Mouse (Mus musculus) embryonic fibroblast, embryonic 13.5 days (primary cell): ENCODE measurements around the gene Kpna2.

Experiments used
- CTCF ChIP-seq: IDR thresholded peaks from 2 replicates; pipeline ENCODE4 v1.5.1; 2011; ENCODE audit warnings: mild to moderate bottlenecking, control low read depth, low read length, moderate library complexity, borderline replicate concordance; ENCODE audit not compliant: insufficient read depth
- POLR2A ChIP-seq: IDR thresholded peaks from 2 replicates; pipeline ENCODE4 v1.6.1; 2011; ENCODE audit warnings: low read depth, mild to moderate bottlenecking, control low read depth, low read length, moderate library complexity

DNA sequence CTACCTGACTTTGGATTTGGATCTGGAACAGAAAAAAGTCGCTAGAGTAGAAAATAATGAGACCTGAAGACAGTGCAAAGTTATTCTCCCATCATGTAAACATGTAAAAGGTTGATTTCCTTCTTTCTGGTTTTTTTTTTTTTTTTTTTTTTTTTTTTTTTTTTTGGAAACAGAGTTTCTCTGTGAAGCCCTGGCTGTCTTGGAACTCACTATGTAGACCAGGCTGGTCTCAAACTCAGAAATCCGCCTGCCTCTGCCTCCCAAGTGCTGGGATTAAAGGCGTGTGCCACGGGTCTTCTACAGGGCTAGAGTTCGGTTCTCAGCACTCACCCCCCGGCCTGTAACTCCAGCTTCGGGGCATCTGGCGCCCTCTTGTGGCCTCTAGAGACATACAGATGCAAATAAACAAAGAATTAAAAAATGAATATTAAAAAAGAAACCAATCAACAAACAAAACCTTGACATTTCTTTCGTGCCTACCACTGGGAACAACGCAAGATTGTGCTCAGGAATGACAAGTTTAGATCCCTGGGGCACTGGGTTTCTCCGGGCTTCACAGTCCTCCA is 14.8 kb upstream of the Kpna2 start:
- no peak for TF ChIP-seq CTCF
- no peak for TF ChIP-seq POLR2A
